Mouse (Mus musculus): Measurements from ENCODE around the gene Gatc.
"Not testable (repeated sequence)": the region's sequence is repeated elsewhere in the genome, so short reads cannot be mapped to it uniquely, and the experiment has no call there.

Gatc gene

DNA sequence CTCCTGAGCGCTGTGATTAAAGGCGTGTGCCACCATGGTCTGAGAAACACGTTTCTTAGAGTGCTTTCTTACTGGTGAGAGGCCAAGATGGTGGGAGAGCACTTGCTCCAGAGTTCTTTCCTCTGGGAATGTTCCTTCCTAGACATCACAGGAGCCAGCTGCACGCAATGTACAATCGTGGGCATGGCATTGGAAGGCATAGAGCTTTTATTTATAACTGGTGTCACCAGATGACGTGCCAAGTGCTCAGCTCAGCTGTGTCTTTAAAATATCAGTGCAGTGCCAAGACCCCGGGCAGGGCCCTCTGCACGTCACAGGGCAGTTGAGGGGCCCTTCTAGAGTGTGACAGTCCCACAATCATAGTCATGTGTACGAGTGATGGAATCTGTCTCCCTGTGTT, 10.0 kb downstream of the Gatc start:
- in situ Hi-C loops (cut with MboI, MseI), result no loop called here

DNA sequence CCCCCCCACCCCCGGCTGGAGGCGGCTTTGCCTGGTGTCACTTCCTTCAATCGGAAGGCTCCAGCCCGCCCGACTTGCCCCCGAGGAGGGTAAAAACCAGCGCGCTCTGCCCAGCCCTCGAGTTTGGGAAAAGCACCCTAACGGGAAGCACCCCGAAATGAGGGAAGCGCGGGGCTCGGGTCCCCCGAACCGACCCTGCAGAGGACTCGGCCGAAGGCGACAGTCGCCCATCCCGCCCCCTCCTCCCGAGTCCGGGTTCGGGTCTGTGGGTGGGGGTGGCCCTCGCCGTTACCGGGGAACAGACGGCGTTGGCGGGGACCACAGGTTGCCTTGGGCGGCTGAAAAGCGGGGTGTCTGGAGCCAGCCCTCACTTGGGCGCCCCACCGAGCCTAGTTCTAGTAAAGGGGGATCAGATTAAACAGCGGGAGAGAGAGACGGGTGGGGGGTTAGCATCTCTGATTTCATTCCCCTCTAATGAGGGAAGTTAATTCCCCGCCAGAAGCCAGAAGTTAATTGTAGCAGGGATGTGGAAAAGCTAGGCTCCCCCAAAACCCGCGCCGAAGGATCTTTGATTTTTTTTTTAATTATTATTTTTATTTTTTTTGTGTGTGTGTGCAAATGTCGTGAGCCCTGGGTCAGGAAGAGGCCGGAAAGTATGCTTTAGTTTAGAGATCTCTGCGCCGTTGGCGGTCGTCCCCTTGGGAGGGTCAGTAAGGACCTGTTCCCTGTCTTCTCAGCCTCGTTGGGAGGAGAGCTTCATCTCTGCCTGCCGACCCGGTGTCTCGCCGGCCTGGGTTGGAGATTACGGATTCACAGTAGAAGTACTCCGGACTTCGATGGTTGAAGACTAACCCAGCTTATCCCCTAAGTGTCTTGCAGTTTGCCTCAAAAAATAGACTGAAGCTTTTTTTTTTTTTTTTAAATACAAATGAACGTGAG, 13.1 kb downstream of the Gatc start:
- in situ Hi-C loops (cut with MboI, MseI), result no loop called here

DNA sequence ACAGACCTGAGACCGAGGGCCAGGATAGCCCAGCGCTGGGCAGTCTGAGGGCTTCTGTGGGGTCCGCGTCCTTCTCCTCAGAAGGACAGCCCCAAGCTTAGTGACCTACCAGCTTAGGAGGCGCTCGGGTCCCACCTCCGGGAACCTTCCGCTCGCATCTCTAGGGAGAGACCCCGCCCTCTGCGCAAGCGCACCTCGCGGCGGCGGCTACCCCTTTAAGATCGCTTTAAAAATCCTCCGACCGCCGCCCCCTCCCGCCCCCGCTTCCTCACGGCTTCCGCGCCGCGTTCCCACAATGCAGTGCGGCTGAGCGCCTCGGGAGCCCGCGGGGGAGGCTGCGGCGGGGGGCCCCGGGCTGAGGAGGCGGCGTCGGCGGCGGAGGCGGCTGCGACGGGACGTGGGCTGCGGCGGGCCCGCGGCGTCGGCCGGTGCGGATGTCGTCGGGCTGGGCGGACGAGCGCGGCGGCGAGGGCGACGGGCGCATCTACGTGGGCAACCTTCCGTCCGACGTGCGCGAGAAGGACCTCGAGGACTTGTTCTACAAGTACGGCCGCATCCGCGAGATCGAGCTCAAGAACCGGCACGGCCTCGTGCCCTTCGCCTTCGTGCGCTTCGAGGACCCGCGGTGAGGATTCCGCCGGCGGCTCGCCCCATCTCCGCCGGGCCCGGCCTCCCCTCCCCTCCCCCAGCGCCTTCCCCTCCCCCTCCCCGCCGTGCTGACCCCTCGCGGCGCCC, 13.9 kb downstream of the Gatc start, which contains the start of gene Srsf9:
Gene Srsf9 (plus strand): TSS at position 303 of the 735 bp plus-strand sequence.
- in situ Hi-C loops (cut with MboI, MseI), result no loop called here

DNA sequence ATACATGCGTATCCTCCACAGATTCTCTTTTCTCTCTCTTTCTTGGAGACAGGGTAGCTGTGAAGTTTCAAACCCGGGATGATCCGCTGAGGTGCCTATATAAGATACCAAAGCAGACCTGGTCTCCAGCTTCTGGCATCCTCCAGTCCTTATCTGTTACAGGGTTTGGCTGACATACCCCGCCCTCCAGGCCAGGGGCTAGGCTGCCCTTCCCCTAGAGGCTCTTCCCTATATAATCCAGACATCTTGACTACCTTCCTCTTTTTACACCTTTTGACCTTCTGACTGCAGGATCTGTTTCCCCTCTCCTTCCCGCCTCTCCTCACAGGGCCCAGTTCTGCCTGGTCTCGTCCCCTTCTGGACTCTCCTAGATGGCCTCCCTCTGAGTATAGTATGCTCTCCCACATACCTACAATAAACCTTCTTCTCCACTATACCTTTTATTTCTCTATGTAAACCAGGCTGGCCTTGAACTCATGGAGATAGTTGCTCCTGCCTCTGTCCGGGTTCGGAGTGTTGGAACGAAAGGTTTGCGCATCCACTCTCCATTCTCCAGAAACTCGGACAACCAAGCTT, 14.6 kb downstream of the Gatc start:
- in situ Hi-C loops (cut with MboI, MseI), result no loop called here

DNA sequence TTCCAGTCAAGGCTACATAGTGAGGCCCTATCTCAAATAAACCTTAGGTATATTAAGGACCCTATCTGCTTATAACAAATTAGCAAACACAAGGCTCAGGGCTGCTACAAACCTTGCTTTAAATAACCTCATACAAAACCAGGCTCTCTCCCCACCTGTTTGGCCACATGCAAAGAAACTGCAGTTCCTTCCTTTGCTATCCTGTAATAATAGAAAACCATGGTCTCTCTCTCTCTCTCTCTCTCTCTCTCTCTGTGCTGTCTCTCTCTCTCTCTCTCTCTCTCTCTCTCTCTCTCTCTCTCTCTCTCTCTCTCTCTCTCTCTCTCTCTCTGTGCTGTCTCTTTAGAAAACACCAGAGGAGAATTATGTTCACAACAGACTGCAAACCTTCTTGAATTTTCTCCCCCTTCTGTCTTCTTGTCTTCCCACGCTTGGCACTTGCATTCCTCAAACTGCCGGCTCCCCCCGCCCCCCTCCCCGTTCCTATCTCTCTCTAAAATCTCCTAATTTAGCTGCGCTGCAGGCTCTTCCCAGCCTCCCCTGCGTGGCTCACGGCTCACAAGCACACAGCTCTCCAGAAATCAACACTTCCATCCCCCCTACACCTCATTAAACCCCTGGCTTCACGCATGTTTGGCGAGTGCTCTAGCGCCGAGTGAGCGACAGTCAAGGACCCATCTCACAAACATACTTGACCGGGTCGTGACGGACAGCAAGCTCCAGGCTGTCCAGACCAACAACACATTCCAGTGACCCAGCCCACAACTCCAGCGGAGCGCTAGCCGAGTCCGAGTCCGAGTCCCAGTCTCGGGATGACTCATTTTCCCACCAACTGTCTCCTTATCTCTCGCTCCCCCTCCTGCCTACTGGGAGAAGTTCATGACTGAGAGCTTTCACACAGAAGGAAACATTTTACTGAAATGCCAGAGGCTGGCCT, 21.7 kb downstream of the Gatc start:
- in situ Hi-C loops (cut with MboI, MseI), result no loop called here

DNA sequence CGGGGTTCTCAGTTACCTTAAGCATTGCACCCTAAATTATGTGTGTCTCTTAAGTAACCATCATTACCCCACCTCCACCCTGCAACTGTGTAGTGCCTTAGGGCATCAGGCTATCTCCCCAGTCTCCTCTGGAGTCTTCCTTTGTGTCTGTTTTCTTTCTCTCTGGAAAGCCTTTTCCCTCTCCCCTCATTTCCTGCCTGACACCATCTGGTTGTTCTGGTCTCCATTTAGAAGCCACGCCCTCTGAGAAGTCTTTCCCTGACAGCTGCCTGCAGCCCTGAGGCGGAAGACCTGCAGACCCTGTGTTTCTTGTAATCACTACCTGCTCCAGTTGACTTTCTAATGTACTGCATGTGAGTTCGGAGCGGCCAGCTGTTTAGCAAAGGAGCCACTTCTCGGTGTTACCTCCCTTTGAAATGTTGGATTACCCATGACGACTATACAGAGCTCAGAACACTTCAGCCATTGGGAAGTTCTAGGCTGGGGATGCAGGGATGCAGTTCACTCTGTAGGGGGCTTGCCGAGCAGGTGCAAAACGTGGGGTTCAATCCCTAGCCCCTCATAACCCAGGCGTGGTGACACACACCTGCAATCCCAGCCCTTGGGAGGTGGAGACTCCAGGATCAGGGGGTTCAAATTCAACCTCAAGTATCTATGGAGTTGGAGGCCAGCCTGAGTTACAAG, 23.2 kb downstream of the Gatc start:
- in situ Hi-C loops (cut with MboI, MseI), result no loop called here

DNA sequence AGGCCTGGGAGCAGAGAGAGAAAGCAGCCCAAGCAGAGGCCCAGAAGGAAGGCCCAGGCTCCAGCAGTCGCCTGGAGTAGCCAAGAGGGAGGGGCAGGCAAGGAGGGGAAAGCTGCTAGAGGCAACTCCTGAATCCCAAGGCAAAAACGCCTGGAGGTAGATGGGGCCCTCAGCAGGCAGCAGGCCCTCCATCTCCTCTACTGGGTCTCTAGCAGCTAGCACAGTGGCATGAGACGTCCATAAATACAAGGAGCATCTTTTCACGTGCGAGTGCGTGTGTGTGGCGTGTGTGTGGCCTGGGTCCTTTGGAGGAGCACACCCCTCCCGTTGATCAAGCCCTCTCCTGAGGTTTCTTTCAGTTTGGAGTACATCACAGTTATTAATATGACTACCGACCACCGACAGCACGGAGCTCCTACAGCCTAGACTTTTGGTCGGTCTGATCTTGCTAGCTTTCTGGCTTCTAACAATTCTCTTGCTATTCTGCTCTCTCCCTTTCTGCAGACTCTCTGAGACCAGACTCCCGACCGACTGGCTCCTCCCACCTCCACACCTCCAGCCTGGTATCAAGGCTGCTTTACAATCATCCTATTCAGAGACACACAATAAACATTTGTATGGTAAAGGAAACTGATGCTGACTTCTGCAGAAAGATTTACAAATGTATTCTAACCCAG, 23.9 kb downstream of the Gatc start:
- in situ Hi-C loops (cut with MboI, MseI), result no loop called here

DNA sequence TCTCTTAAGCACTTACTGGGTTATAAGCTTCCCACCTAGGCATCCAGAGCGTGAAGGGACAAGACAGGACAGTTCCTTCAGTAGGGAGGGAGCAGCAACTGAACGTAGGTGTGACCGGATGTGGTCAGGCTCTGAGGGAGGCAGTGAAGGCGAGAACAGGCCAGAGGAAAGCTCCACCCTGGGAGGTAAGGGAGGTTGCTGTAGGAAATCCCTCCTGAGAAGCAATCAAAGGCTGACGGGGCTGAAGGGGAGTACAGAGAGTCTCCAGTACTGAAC, 27.4 kb downstream of the Gatc start:
- in situ Hi-C loops (cut with MboI, MseI), result no loop called here

DNA sequence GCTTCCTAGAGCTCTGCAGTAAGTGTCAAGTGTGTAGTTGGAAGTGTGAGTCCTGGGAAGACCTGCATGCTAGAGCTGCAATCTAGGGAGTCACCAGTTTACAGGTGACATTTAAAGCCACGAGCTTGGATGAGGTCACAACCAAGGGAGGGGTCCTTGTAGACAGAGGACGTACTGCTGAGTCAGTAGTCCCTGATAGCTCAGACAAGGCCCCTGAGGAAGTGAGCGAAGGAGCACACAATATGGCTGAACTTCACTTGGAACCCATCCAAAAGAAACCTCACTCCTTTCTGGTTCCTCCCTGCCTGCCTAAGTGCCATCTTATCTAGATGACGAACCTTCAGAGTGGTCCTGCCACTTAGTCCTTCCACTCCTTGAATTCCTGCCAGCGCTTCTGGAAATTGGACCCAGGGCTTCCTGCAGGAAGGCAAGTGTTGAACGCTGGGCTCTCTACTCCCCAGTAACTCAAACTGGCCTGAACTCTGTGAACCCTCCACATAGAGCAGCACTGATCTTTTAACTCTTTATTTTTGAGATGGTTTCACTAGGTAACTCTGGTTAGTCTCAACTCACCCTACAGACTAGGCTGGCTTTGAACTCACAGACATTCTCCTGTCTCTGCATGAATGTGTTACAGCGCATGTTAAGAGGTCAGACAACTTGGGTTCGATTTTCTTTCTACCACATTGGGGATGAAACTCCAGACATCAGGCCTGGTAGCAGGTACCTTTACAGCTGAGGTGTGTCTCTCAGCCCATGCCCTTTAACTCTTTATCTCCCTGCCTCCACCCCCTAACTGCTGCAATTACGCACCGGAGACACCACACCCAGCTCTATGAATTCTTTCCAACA, 27.9 kb downstream of the Gatc start:
- in situ Hi-C loops (cut with MboI, MseI), result no loop called here

DNA sequence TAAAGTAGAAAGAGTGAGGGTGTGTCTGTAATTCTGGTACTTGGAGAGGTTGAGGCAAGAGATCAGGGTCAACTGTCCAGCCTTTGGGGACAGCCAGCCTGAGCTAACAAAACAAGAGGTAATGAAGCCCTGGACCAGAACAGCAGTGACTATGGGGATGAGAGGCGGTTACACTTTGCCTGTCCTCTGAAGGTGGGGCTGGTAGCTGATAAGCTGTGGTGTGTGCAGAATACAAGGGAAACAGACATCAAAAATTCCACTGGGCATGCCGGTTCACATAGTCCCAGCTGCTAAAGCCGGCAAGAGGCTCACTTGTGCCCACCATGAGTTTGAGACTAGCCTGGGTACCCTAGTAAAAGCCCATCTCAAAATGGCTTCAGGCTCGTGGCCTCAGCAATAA, 28.6 kb downstream of the Gatc start:
- in situ Hi-C loops (cut with MboI, MseI), result no loop called here

DNA sequence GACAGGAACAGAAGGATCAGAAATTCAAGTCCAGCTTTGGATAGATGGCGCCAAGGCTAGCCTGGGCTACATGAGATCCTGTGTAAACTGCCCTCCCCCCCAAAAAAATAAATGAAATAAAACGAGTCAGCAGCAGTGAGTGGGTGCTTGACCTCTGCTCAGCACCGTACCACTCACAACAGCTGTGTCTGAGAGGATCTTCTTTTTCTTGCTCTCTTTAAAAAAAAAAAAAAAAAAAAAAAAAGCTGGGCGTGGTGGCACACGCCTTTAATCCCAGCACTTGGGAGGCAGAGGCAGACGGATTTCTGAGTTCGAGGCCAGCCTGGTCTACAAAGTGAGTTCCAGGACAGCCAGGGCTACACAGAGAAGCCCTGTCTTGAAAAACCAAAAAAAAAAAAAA, 38.8 kb downstream of the Gatc start:
- in situ Hi-C loops (cut with MboI, MseI), result not testable (repeated sequence)

DNA sequence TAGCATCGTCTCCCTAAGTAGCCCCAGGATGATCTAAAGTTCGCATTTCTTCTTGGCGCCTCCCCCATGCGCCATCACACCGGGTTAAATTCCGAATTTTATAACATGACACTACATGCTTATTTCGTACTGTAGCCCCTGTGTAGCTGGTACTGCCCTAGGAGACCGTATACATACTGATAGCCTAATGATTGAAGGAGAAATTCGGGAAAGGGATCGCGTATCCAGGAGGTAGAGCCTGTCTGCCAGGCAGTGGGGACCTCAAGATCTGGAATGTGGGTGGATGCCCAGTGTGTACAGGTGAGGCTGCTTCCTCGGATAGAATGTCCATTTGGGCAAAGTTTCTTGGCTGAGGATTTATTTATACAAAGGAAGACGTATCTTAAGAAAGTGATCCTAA, 39.4 kb downstream of the Gatc start:
- in situ Hi-C loops (cut with MboI, MseI), result no loop called here

DNA sequence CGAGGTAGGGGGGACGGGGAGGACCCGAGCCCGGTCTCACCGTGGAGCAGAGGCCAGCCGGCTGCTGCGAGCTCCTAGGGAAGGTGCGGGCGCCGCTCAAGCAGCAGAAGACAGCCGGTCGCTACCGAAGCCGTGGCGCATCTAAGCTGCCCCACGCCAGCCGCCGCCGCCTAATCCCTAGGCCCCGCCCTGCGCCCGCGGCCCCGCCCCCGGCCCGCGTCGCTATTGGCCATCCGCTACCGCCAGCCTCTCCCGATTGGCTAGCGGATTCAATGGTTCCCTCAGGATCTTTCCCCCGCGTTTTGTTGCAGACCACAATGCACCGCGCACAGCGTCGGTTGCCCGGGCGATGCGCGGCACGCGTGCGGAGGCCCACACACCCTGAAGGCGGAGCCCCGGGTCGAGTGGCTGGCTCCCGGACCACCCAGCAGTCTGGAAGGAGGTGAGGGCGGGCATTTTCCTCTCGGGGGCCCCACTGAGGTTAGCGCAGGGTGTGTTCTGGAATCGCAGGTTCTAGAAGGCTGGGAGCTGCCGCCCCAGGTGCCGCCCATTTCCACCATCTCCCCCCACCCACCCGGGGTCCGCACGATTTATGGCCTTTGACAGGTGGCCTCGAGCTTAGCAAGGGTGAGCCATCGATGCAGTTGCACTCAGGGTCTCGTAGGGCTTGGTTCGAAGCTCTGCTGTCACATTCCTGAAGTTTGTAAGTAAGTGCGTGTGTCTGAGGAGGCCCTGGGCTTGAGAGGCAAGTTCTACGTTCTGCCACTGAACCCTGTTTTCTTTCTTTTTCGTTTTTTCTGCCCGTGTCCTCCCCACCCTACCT, 40.0 kb downstream of the Gatc start, which contains the start of gene Dynll1:
Gene Dynll1 (minus strand): TSS at position 208 of the 823 bp plus-strand sequence.
- in situ Hi-C loops (cut with MboI, MseI), result no loop called here

DNA sequence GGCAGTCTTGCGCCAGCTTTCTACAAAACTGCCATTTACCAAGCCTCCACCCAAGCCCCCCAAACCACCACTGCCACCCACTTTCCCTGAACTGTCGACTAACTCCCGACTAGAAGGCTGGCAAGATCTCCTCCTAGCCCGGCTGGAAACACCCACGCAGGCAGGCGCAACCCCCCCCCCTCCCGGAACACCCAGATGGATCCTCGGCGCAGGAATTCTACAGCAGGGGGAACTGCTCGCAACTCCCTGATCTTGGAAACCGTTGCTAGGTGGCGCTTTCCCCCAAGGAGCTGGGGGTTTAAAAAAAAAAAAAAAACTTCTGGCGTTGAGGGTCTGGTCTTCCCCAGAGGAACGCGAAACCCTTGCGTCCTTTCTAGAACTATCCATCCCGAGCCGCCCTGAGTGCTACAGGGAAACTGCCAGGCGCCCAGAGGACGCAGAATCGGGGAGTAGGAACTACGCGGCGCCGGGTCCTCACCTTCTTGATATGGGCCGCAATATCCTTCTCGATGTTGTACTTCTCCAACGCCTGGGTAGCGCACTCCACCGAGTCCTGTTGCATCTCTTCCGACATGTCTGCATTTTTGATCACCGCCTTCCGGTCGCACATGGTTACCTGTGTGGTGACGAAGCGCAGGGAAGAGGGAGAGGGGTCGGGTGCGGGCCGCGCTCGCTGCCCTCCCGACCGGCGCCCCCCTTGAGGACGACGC, 40.8 kb downstream of the Gatc start:
- in situ Hi-C loops (cut with MboI, MseI), result no loop called here

DNA sequence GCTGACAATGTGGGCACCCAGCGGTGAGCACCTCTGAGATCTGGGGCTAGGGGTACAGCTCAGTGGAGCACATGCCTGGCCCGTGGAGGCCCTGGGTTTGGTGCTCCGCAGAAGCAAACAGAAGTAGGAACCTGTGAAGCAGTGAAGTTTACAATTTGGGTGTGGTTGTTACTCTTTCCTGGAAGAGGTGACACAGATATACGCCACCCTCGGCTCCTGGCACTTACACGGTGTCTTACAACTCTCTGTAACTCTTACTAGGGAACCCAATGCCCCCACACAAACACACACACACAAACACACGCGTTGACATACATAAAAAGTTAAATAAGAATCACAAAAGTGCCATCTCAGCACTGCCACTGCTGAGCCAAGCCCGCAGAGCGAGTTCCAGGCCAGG, 44.6 kb downstream of the Gatc start:
- in situ Hi-C loops (cut with MboI, MseI), result no loop called here

DNA sequence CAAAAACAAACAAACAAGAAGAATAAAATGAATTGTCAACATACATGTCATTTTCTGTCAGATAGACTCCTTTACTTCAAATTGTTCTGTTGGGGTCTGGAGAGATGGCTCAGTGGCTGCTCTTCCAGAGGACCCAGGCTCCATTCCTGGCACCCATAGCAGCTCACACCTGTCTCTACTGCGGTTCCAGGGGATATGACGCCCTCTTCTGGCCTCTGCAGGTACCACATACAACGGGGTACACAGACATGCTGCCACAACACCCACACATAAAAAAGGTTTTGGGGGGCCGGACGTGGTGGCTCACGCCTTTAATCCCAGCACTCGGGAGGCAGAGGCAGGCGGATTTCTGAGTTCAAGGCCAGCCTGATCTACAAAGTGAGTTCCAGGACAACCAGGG, 46.8 kb downstream of the Gatc start:
- in situ Hi-C loops (cut with MboI, MseI), result no loop called here

DNA sequence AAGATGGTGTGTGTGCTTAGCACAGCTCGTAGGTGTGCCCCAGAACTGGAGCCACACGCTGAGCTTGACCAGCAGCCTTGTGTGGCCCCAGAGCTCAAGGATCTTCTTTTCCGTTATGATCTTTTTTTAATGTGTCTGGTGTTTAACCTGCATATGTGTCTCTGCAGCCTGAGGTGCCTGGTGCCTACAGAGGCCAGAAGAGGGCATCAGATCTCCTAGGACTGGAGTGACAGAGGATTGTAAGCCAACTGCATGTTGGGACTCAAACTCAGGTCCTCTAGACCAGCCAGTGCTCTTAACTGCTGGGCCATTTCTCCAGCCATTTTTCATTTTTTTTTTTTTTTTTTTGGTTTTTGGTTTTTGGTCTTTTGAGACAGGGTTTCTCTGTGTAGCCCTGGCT, 56.2 kb downstream of the Gatc start:
- in situ Hi-C loops (cut with MboI, MseI), result no loop called here
